Mouse (Mus musculus) heart, adult 18-20 months (tissue): ENCODE data around the gene Fam205c. TPM values are rescaled to one million over a fixed set of nuclear protein-coding genes. Genes with fewer than 3 reads are reported as not detected.
"Not testable (repeated sequence)": the region's sequence is repeated elsewhere in the genome, so short reads cannot be mapped to it uniquely, and the experiment has no call there.

ENCODE experiments used
- DNase-seq, 2 experiments: peaks; one replicate each; pipeline ENCODE4 v3.0.0; 2021 to 2022; ENCODE audit warnings: mixed read lengths in 1 of 2
- total RNA-seq, 2 experiments: library from RNA; stranded (reverse); gene quantifications; 2 replicates each; pipeline ENCODE4 v1.2.3; 2021

Gene Fam205c
- total RNA-seq, 2 experiments from 2014 or later = 12.2 to 12.9 TPM

DNA sequence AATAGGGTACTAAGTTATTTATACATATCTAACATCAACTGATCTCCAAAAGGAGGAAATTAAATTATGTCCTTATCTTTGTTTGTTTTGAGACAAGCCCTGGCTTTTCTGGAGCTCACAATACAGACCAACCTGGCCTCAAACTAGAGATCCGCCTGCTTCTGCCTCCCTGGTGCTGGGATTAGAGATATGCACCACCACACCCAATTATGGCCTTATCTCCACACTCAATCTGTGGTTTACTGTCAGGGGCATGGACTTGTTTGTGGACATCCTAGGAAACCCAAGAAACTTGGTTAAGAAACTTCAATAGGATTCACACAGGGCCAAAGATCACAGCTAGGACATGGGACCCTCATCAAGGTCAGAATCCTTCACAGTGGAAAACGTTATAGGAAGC lies 3.6 kb upstream of the Fam205c start:
- no peak for DNase-seq

GRCm38 (mm10) chr4:42876586-42877291 lies 2.7 kb upstream of the Fam205c start:
- peak; percentile 57 to 74 for DNase-seq

GRCm38 (mm10) chr4:42872746-42873435 lies 1.1 kb downstream of the Fam205c start:
- peak in 1 of 2 experiments; percentile 15 for DNase-seq

DNA sequence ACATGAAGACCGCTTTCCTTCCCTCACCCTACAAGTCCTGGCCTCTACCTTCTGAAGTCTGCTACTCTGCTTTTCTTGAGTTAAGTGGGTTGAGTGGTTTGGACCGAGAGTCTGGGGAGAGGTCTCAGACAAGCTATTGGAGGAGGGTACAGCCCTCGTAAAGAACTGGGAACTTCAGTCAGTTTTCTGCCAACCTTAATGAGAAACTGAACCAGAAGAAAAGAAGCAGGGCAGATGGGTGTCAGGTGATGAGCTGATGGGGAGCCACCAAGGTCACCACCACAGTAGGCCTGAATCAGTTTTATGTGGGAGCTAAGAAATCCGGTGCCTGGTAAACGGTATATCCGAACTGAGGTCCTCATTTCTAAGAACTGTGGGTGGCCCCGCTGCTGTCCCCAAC lies 1.9 kb downstream of the Fam205c start:
- DNase-seq = no peak

DNA sequence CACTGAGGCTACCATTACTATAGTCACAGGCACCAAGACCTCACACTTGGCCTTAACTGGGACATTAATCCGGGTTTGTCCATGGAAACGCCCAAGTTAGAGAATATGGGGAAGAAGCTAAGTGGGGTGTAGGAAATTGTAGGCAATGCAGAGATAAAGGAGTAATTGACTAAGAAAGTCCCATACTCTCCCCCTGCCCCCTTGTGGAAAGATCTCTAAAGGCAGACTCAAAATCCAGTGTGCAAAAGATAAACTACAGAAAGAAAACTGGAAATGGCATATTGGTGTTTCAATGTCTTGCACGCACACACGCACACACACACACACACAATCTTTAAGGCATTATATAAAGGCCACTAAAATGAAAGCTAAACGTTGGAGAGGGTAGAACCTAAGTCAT lies 3.3 kb downstream of the Fam205c start:
- no peak for DNase-seq

GRCm38 (mm10) chr4:42868193-42868592 lies 5.8 kb downstream of the Fam205c start:
- no peak for DNase-seq

- no peak for DNase-seq
Measured at GRCm38 (mm10) chr4:42867390-42867789, 6.6 kb downstream of the Fam205c start.

- not testable (repeated sequence) for DNase-seq
Measured at GRCm38 (mm10) chr4:42863487-42863886, 10.5 kb downstream of the Fam205c start.

DNA sequence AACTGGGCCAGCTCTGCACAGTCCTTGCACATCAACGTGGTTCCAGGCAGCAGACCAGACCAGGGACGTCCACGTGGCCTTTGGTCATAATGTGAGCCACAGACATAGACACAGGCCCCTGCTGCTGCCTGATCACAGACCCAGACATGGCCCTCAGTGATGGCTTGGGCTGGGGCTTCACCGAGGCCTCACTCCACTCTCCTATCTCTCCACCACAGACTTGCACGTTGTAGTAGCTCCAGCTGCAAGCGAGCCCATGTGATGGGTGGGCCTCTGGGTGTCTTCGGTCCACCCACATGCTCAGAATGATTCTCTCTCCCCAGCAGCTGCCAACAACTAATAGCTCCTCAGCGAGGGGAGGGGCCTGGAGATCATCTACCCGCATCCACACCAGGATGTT lies 13.6 kb downstream of the Fam205c start:
- not testable (repeated sequence) for DNase-seq

GRCm38 (mm10) chr4:42856671-42857070 lies 17.4 kb downstream of the Fam205c start, which contains the start of gene Gm12394:
Gm12394 (minus strand) TSS chr4:42856771.
- DNase-seq = not testable (repeated sequence)

DNA sequence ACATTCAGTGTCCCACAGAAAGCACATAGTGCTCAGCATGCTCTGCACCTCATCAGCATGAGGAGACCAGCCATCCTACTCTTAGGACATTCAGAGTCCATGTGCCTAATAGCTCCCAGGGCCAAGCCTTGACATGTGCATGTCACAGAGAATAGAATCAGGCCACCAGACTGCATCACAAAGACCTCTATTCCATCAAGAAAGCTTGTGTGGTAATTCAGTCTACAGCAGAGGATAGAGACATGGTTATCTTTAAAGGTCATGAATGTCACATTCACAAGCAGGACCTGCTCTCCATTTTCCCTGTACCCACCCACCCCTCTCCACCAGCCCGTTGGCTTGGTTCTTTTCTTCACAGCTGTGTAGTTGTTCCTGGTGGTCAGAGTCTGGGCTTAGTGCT lies 20.2 kb downstream of the Fam205c start, which contains the start of gene Fam205a1:
Gene Fam205a1 (minus strand): TSS at position 101 of the 400 bp plus-strand sequence.
- not testable (repeated sequence) for DNase-seq

Other genes with a start within 250 kb of the Fam205c start
- 1 to 10 TPM; 2.9 to 6.6 TPM for gene Gm2564, start 244.5 kb downstream of the Fam205c start, total RNA-seq
- gene Ccl27b, start 219.0 kb downstream of the Fam205c start, total RNA-seq = not detected
- gene Il11ra2, start 212.3 kb downstream of the Fam205c start, total RNA-seq = under 1 TPM in 1 of 2 experiments, not detected in 1; 0.23 TPM
- not detected for gene 4930578G10Rik, start 138.7 kb downstream of the Fam205c start, total RNA-seq
- gene Ccl19, start 117.7 kb downstream of the Fam205c start, total RNA-seq = 1 to 10 TPM; 1.2 to 4.2 TPM
- 10 to 100 TPM; 43.5 to 98.2 TPM for gene Ccl21a, start 100.2 kb downstream of the Fam205c start, total RNA-seq
- gene Fam205a1, start 20.3 kb downstream of the Fam205c start, total RNA-seq = not detected
- not detected for gene Gm12394, start 17.5 kb downstream of the Fam205c start, total RNA-seq
- 1 to 10 TPM; 6.5 to 7.7 TPM for gene Phf24, start 42.4 kb upstream of the Fam205c start, total RNA-seq
- 100 to 1,000 TPM in 1 of 2 experiments, 10 to 100 TPM in 1; 95.5 to 101 TPM for gene Dnajb5, start 75.6 kb upstream of the Fam205c start, total RNA-seq
- not detected for gene 1700022I11Rik, start 95.4 kb upstream of the Fam205c start, total RNA-seq
- gene Vcp, start 126.3 kb upstream of the Fam205c start, total RNA-seq = 100 to 1,000 TPM; 272 to 273 TPM
- gene Fancg, start 136.3 kb upstream of the Fam205c start, total RNA-seq = 1 to 10 TPM; 1.6 to 2.9 TPM
- gene Pigo, start 151.6 kb upstream of the Fam205c start, total RNA-seq = 10 to 100 TPM; 20.5 to 24.4 TPM
- 100 to 1,000 TPM; 107 to 113 TPM for gene Stoml2, start 157.5 kb upstream of the Fam205c start, total RNA-seq
- gene Fam214b, start 172.0 kb upstream of the Fam205c start, total RNA-seq = 10 to 100 TPM; 27.7 to 30.7 TPM
- 10 to 100 TPM in 1 of 2 experiments, 1 to 10 TPM in 1; 9.0 to 10.9 TPM for gene Unc13b, start 184.7 kb upstream of the Fam205c start, total RNA-seq